Mouse (Mus musculus): ENCODE measurements around the gene Rsrc2.

DNA sequence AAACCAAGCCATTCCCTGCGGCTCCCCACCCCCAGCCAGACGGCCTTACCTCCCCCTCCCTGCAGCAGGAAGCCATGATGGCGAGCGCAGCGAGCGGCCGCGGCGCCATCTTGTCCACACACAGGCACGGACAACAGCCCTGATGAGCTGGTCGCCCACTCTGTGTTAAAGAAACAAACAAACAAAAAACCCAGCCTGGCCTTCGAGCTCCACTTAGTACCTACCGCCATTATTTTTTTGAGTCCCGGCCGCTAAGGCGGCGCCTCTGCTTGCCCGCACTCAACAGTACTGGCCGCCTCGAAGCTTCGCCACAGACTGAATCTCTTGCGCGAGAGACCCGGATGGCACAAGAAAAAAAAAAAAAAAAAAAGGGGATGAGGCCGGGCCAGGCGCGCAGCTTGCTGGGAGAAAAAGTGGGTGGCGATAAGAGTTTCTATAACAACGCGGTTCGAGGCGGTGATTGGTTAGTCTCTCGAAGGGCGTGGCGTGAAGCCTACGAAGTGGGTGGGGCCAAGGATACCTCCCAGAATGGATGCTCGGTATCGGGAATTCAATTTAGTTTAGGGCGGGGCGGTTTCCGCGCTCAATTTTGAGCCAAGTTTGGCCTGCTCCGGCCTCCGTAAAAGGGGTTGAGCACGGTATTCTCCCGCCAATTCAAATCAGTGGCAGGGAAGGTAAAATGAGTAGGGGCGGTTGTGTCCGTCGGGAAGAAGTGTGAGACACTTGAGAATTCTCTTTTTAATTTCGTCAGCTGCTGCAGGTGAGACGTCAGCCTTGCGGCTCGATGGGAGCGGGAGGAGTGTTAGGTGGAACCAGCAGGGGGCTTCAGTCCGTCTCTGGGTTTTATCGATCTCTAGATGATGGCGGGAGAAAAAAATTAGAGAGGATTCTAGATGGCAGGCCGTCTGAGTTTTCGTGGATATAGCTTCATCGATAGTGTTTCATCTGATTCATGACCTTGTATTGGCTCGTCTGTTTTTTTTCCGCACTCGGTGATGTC, at the start of gene Rsrc2, which contains the start of gene Kntc1:
- TF ChIP-seq E2F4 (IDR thresholded peaks at IDR 0.05; ENCODE audit: insufficient read depth) (peak; percentile 95), TCF12 (IDR thresholded peaks at IDR 0.05; ENCODE audit: insufficient read depth, poor library complexity, severe bottlenecking) (no peak), POLR2AphosphoS2 (IDR thresholded peaks at IDR 0.05; ENCODE audit: insufficient read length, low read depth) (peak; percentile 89), POLR2A (IDR thresholded peaks at IDR 0.05; ENCODE audit: insufficient read length, low read depth) (peak; percentile 83), TCF3 (IDR thresholded peaks at IDR 0.05; ENCODE audit: insufficient read length, low read depth) (no peak)
